Mouse (Mus musculus) urinary bladder, postnatal 25 days (tissue): ENCODE measurements around the gene Anpep.
A peak's percentile ranks its signal among the peaks of the same experiment; 100 is the strongest.

ENCODE experiments used
- DNase-seq: peaks from one replicate; pipeline ENCODE4 v3.0.0; 2022; ENCODE audit warnings: low spot score

Gene Anpep

DNA sequence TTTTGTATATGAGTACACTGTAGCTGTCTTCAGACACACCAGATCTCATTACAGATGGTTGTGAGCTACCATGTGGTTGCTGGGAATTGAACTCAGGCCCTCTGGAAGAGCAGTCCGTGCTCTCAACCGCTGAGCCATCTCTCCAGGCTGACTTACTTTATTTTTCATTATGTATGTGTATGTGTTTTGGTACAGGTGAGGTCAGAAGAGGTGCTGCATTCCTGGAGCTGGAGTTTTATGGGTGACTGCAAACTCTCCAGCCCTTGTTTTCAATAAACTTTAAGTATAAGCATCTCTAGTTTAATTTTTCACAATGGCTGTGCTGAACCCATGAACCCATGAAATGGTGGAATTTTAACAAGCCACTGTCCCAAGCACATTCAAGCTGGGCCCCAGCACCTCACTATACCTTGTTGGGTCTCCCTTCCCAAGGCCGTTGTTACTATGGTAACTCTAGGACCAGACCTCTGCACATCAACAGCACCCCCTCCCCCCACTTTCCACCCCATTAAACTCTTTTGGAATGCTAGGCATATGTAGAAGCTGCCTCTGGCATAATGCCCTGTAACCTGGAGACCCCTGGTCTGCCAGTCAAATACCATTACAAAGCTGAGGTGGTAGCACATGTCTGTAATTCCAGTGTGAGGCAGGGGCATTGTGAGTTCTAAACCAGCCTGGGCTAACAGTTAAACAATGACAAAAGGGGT, 5.6 kb upstream of the Anpep start:
- no peak for DNase-seq

DNA sequence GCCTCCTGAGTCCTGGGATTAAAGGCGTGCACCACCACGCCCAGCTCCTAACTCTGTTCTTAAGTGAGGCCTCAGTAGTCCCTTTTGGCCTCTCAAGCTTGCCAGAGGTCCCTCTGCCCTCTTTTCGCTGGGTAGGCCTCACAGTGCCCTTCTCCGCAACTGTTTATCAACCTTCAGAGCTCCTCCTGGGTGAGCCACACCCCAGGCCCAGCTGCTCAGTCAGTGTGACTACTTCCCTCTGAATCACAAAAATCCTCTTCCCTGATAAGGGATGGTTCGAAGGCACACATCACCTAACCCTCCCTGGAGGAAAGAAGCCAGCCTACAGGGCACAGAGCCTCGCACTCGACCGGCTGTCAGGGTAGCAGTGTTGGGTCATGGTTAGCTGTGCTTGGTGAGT, 935 bp upstream of the Anpep start:
- DNase-seq: no peak

DNA sequence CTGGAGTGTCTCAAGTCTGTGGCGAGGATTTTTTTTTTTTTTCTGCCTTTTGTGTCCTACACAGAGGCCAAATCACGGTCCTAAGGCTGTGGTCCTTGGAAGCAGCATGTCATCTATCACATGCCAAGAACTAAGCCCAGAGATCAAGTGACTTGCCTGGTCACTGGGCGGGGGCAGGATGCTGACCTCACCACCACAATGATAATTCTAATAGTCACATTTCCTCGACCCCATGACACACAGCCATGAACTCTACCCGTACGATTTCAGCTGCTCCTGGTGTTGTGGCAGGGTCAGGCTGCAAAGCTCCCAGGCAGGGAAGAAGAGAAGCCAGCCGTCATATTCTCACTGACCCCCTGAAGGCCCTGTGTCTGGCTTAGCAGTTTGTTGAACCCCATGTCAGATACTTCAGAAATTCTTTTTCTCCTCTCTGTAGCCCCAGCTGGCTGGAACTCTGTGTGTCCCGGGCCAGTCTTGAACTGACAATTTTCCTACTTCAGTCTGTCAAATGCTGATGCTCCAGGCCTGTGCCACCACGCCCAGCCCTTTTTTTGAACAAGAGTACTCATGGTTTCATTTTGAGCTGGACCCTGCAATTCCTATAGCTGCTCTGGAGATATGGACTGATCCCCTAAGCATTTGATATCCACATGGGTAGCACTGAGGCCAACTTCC, 1.8 kb downstream of the Anpep start:
- DNase-seq: no peak

GRCm38 (mm10) chr7:79858202-79858934, 2.5 kb downstream of the Anpep start:
- no peak for DNase-seq

- no peak for DNase-seq
Observed at GRCm38 (mm10) chr7:79856305-79856704, 4.6 kb downstream of the Anpep start.

- peak; percentile 33 for DNase-seq
Observed at GRCm38 (mm10) chr7:79847456-79848451, 13.1 kb downstream of the Anpep start.

- no peak for DNase-seq
Observed at GRCm38 (mm10) chr7:79846342-79846741, 14.5 kb downstream of the Anpep start.

DNA sequence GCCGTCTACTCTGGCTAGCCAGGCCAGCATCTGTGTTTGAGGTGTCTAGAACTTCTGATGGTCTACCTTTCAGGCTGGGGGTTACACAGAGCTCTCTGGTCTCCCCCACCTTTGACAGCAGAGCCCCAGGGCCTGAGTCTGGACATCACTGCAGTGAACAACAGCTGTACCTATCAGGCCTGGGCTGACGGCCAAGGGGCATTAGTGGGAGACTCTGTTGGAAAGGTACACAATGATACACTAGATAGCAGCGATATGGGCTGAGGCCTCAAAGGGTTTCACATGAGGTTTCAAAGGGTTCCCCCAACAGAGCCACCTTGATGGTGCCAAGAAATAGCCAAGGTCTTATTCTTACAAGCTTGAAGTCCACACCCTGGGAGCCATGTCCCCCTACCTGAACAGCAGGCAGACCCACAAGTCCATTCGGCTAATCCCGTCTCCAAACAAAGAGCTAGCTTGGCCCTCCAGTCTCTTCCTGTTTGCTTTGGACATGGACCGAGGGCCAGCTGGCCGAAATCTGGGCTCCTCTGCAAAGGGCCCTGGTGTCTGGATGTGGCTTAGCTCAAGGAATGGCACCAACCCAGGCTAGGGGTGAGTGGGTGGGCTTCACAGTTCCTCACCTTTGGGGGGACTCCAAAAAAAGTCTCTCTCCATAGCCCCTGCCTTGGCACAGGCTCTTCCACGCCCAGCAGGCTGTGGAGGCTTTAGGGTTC, 16.6 kb downstream of the Anpep start:
- DNase-seq: no peak

- DNase-seq: no peak
Observed at GRCm38 (mm10) chr7:79842163-79842562, 18.7 kb downstream of the Anpep start.

DNA sequence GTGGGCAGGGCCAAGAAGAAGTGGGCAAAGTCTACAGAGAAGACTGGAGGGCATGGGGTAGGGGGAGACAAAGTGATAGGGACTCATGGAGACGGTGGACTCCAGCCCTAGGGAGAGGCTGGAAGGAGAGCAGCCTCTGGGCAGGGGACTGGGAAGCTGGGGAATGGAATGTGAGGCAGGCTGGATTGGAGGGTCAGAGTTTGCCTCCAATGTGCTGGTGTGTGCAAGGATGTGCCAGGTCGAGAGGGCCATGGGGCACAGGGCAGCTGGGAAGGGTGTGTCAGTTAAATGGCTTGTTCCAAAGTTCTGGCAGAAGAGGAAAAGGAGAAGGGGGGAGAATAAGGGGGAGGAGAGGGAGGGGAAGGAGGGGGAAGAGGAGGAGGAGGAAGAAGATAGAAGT, 23.6 kb downstream of the Anpep start:
- no peak for DNase-seq

GRCm38 (mm10) chr7:79835196-79835595, 25.7 kb downstream of the Anpep start:
- DNase-seq: no peak

DNA sequence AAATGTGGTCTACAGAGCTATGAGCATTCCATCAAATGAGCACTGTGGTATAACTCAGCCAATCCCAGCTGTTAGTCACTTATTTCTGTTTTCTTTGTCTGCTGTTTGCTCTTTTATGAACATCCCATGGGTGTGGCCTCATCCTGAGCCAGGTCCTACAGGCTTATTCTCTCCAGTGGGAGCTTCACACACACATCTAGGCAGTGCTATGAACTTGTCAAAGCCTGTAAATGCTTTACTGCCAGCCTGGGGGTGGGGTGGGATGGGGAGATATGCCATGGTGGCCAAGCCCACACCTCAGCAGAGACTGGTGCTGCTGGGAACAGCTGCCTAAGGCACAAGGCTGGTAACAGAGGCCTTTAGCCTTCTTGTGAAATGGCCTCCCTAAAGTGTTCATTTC, 27.9 kb downstream of the Anpep start:
- DNase-seq: no peak

DNA sequence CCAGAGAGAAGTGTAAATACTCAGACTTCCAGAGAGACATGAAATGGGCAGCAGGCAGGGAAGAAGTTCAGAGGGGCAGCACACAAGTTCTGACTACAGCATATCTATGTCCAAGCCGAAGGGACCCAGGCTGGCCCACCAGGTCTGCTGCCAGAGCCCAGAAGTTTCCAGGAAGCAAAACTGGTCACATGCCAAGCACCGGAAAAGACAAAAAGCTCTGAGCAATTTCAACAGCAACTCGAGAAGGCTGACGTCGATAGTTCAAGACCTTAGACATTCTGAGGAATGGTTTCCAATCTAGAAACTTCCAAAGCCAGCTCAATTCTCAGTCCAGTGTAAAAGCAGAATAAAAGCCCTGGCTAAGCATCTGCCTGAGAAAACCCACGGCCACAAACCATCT, 29.3 kb downstream of the Anpep start:
- no peak for DNase-seq

GRCm38 (mm10) chr7:79831145-79831544, 29.7 kb downstream of the Anpep start:
- no peak for DNase-seq

DNA sequence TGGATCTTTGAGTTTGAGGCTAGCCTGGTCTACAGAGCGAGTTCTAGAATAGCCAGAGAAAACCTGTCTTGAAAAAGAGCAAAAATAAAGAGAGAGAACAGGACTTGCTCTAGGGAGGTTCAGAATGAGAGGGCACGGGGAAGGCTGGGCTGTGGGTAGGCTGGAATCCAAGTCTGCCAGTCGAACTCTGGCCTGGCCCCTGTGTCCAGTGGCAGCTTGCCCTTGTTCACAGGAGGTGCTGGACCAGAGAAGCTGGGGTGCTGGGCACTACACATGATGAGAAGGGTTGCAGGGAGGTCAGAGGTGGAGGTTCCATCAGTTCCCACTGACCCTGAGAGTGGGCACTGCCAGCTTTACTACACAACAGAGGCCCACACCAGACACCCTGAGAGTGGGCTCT, 32.5 kb downstream of the Anpep start:
- DNase-seq: no peak

GRCm38 (mm10) chr7:79822092-79822695, 38.7 kb downstream of the Anpep start:
- DNase-seq: no peak

GRCm38 (mm10) chr7:79819996-79820395, 40.9 kb downstream of the Anpep start:
- no peak for DNase-seq

GRCm38 (mm10) chr7:79819515-79819914, 41.3 kb downstream of the Anpep start:
- no peak for DNase-seq

DNA sequence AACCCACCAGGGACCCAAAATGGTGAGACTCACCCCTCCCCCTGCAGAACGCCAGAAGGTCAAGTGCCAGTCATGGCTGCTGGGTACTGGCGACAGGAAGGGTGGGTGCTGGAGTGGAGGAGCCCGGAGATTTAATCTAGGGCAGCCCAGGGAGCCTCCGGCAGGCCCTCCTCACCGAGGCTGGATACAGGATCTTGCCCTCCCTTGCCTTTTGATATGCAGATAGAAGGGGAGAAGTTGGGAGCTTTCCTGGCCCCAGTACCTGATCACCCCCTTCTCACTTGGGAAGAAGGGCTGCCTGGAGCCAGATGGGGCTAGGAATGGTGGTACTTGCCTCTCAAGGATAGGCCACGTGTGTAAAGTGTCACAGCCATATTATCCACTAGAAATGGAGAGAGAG, 42.5 kb downstream of the Anpep start:
- no peak for DNase-seq

- no peak for DNase-seq
Observed at GRCm38 (mm10) chr7:79813409-79813808, 47.5 kb downstream of the Anpep start.
